In the genomic region with DNA sequence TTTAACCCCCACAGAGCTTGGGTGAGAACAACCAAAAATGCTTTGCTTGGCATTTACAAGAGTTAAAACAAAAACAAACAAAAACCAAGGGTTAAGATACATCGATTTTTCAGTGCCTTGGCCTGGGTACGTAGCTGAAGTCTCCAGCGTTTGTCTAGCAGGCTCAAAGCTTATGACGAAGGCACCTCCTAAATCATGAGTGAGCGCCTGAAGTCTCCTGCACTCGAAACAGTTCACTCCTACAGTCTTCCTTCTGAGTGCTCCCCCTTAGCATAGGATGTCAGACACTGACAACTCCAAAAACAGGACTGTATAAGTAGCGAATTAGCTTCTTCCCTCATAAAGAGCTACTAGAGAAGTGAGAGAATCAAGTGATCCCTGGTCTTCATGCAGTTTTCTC, we compare ENCODE assay signal across 8 mouse cellular contexts. TPM values are rescaled to one million over a fixed set of nuclear protein-coding genes. Genes with fewer than 3 reads are reported as not detected.
A peak's percentile ranks its signal among the peaks of the same experiment; 100 is the strongest.
DNase-seq lines count a peak whose midpoint lies in the region; ATAC-seq and TF ChIP-seq lines count a peak whose summit lies in the region.

No protein-coding gene starts in this region.

- peak; percentile 22 for DNase-seq in lung, embryonic 14.5 days
- DNase-seq in lung, postnatal 36 days, result no peak
- no peak for DNase-seq in embryonic facial prominence, embryonic 14.5 days (ENCODE audit: low spot score)
- DNase-seq in layer of hippocampus, adult 8-10 months (ENCODE audit: low spot score in 2 of 2), result no peak
- no peak for DNase-seq in urinary bladder, postnatal 36 days (ENCODE audit: low spot score in 2 of 2)
- DNase-seq in urinary bladder, postnatal 4 days (ENCODE audit: low spot score in 2 of 2), result no peak

- 0 out of 2 replicates have a peak, but pooled peaks cover 3% of the 10 kb centered on the region for H3K36me3 ChIP-seq in lung, embryonic 14.5 days (ENCODE audit: insufficient read depth)
- H3K36me3 ChIP-seq in embryonic facial prominence, embryonic 14.5 days (ENCODE audit: control insufficient read depth, insufficient read depth, low read length), result peaks cover 14% of the 10 kb centered on the region
- H3K36me3 ChIP-seq in intestine, postnatal 0 days (ENCODE audit: control insufficient read depth, insufficient read depth), result peaks cover 12% of the 10 kb centered on the region; the same call in 1 of the 2 replicates
- H3K36me3 ChIP-seq in neural tube, embryonic 15.5 days, result 0 out of 2 replicates have a peak, but pooled peaks cover 6% of the 10 kb centered on the region

- ATAC-seq in lung, embryonic 14.5 days (ENCODE audit: insufficient read depth), result no peak; the same call in 1 of the 2 replicates
- ATAC-seq in embryonic facial prominence, embryonic 14.5 days (ENCODE audit: low read depth), result no peak
- no peak for ATAC-seq in intestine, postnatal 0 days
- ATAC-seq in neural tube, embryonic 15.5 days (ENCODE audit: low FRiP score), result no peak

- H3K4me1 ChIP-seq in lung, embryonic 14.5 days (ENCODE audit: insufficient read depth), result 0 out of 2 replicates have a peak, but pooled peaks cover 2% of the 10 kb centered on the region
- H3K4me1 ChIP-seq in embryonic facial prominence, embryonic 14.5 days (ENCODE audit: control insufficient read depth, insufficient read depth, low read length), result no peaks in the 10 kb centered on the region
- H3K4me1 ChIP-seq in intestine, postnatal 0 days (replicated peaks; ENCODE audit: control insufficient read depth, insufficient read depth, low read length), result peaks cover 9% of the 10 kb centered on the region
- peaks cover 22% of the 10 kb centered on the region for H3K4me1 ChIP-seq in neural tube, embryonic 15.5 days

- no peak for TF ChIP-seq CTCF in lung, embryonic 14.5 days (IDR thresholded peaks at IDR 0.05; ENCODE audit: low read depth)
- TF ChIP-seq CTCF in intestine, postnatal 0 days (IDR thresholded peaks at IDR 0.05; ENCODE audit: low read depth), result no peak

- no peak overlapping the region for H3K27ac ChIP-seq in lung, embryonic 14.5 days (ENCODE audit: low read depth)
- H3K27ac ChIP-seq in embryonic facial prominence, embryonic 14.5 days (replicated peaks; ENCODE audit: low read depth, low read length), result peak overlapping the region; percentile 94; the same call in 1 of the 2 replicates
- H3K27ac ChIP-seq in intestine, postnatal 0 days (ENCODE audit: low read depth, low read length), result peak overlapping the region; percentile 95
- H3K27ac ChIP-seq in neural tube, embryonic 15.5 days (replicated peaks), result peak overlapping the region; percentile 97

- peak overlapping the region; percentile 88 for H3K4me2 ChIP-seq in lung, embryonic 14.5 days
- H3K4me2 ChIP-seq in embryonic facial prominence, embryonic 14.5 days (ENCODE audit: low read depth, low read length), result peak overlapping the region; percentile 86
- peak overlapping the region; percentile 87 for H3K4me2 ChIP-seq in intestine, postnatal 0 days (replicated peaks; ENCODE audit: low read depth)
- peak overlapping the region; percentile 75 for H3K4me2 ChIP-seq in neural tube, embryonic 15.5 days

- H3K9me3 ChIP-seq in lung, embryonic 14.5 days (ENCODE audit: low read depth, low read length), result no peaks in the 10 kb centered on the region
- H3K9me3 ChIP-seq in embryonic facial prominence, embryonic 14.5 days (ENCODE audit: control insufficient read depth, low read length), result no peaks in the 10 kb centered on the region
- no peaks in the 10 kb centered on the region for H3K9me3 ChIP-seq in intestine, postnatal 0 days (ENCODE audit: control insufficient read depth)
- no peaks in the 10 kb centered on the region for H3K9me3 ChIP-seq in neural tube, embryonic 15.5 days (replicated peaks)

- peak overlapping the region; percentile 80 for H3K4me3 ChIP-seq in lung, embryonic 14.5 days (ENCODE audit: low read depth, low read length)
- peak overlapping the region; percentile 83 for H3K4me3 ChIP-seq in embryonic facial prominence, embryonic 14.5 days (ENCODE audit: low read depth, low read length)
- peak overlapping the region; percentile 81 for H3K4me3 ChIP-seq in intestine, postnatal 0 days (ENCODE audit: low read depth, low read length)
- peak overlapping the region; percentile 87 for H3K4me3 ChIP-seq in neural tube, embryonic 15.5 days (replicated peaks)

- WGBS in lung, embryonic 14.5 days, result 18% methylated on average over 7 of the region's 7 CpGs
- 33% methylated on average over 7 of the region's 7 CpGs for WGBS in embryonic facial prominence, embryonic 14.5 days
- WGBS in intestine, postnatal 0 days, result 21% methylated on average over 7 of the region's 7 CpGs
- WGBS in neural tube, embryonic 15.5 days, result 38% methylated on average over 7 of the region's 7 CpGs

- no peaks in the 10 kb centered on the region for H3K27me3 ChIP-seq in lung, embryonic 14.5 days (ENCODE audit: insufficient read depth, low read length)
- H3K27me3 ChIP-seq in embryonic facial prominence, embryonic 14.5 days (replicated peaks; ENCODE audit: control insufficient read depth, insufficient read depth, low read length), result no peaks in the 10 kb centered on the region
- H3K27me3 ChIP-seq in intestine, postnatal 0 days (replicated peaks; ENCODE audit: control insufficient read depth, insufficient read depth, low read length), result no peaks in the 10 kb centered on the region
- H3K27me3 ChIP-seq in neural tube, embryonic 15.5 days (replicated peaks), result peaks cover 5% of the 10 kb centered on the region

- peak overlapping the region; percentile 79; the same call in 1 of the 2 replicates for H3K9ac ChIP-seq in lung, embryonic 14.5 days
- H3K9ac ChIP-seq in embryonic facial prominence, embryonic 14.5 days (ENCODE audit: low read depth, low read length), result peak overlapping the region; percentile 70; the same call in 1 of the 2 replicates
- H3K9ac ChIP-seq in intestine, postnatal 0 days (ENCODE audit: low read depth, low read length), result peak overlapping the region; percentile 67
- peak overlapping the region; percentile 67 for H3K9ac ChIP-seq in neural tube, embryonic 15.5 days (replicated peaks)

RNA-seq across cellular contexts. Expression of a gene that starts 1.1 kb away (rescaled TPM):
- 180 and 188 TPM in 2 replicates for polyA plus RNA-seq in lung, embryonic 14.5 days (2014; fragmentation: Nextera tagmentation; extraction: Ambion mirVana)
- polyA plus RNA-seq in embryonic facial prominence, embryonic 14.5 days (2014; fragmentation: Nextera tagmentation; extraction: Ambion mirVana), result 133 and 155 TPM in 2 replicates
- 138 and 143 TPM in 2 replicates for polyA plus RNA-seq in intestine, postnatal 0 days (2015; fragmentation: Nextera tagmentation; extraction: Ambion mirVana)
- polyA plus RNA-seq in neural tube, embryonic 15.5 days (2015; fragmentation: Nextera tagmentation; extraction: Ambion mirVana), result 149 and 152 TPM in 2 replicates
- 100 to 1,000 TPM; 227 to 249 (median 241) TPM for total RNA-seq in layer of hippocampus, adult 8-10 months (2022)
